Mouse (Mus musculus): ENCODE data around the gene Wdr1.

Gene Wdr1

DNA sequence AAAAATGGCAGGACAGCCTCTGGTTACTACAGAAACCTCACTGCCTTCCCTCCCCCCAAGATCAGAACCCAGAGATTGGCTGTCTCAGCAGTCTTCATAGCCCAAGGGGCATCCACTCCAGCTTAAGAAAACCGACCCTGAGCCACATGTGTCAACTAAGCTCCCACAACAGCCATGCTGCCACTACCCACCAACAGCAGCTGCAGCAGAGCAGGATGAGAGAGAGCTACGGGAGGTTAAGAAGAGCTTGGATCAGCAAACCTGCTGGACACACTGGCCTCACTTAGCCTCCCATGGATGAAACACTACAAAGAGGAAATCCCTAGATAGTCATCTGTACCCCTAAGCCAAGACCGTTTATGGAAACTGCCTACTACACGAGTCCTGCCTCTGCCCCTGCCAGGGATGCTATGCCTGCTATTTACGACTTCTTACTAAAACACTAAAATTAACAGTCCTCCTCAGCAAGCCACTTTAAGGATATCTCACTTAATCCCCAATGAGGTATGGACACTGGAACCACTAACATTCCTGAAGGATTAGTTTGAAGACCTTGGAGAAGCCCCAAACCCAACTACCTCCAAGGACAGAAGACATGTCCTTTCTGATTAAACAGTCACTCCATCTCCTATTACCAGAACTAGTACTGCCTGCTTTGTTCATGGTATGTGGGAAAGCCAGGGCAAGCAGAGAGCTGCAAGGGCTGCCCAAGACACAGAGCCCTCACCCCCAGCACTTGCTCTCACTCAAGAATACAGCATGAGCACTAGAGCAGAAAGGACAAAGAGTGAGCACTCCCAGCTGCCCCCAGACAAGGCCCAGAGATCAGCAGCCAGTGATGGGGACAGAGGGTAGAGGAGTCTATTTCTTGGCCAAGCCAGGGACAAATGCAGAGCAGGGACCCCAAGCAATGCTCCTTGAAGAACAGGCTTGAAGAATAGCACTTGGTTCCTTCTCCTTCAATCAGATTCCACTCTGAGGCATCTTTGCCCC is 18.3 kb downstream of the Wdr1 start:
- no peak for DNase-seq (ENCODE audit: low spot score)

DNA sequence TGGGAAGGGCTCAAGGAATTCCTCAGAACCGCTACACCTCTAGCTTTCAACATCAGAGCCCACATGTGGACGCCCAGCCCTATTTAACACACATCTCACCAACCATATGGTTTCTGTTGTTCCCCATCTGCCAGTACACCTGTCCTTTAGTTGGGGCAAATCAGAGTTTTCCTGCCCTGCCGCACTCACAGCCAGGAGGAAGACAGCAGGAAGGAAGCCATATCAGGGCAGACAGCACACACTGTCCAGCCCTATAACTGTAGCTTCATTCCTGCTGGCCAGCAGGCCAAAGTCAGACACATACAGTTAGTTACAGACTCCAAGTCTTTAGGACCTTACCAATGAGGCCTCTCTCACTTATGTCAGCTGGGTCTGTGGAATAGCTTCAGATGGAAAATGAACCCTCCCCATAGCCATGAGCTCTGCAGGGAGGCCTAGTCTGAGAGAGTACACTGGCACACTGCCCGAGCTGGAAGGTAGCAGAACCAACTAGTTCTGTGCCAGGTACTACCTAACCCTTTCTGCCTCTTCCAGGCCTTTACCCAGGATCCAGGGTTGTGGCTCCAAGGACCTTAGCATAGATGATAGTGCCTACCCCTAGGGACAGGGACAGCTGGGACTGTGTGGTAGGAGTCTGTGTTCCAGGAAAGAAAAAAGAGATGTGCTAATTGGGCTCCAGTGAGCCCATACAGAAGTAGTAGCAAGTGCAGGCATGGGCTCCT is 19.4 kb downstream of the Wdr1 start:
- DNase-seq (ENCODE audit: low spot score): no peak

DNA sequence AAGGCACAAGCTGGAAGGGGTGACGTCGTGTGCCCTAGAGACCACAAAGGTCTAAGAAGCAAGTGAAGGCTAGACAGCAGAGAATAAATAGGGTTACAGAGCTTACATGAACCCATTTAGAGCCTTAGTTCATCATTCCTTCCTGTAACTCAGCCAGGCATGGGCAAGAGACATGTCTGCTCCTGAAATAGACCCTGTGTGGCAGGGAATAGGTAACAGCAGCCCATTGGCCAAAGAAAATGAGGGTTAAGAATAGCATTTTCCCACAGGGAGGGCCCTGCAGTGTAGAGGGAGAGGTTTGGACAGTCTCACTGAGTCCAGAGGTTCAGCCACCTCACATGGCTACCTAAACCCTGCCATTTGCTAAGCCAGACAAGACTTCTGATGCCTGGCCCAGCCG is 21.3 kb downstream of the Wdr1 start:
- DNase-seq (ENCODE audit: low spot score): no peak

DNA sequence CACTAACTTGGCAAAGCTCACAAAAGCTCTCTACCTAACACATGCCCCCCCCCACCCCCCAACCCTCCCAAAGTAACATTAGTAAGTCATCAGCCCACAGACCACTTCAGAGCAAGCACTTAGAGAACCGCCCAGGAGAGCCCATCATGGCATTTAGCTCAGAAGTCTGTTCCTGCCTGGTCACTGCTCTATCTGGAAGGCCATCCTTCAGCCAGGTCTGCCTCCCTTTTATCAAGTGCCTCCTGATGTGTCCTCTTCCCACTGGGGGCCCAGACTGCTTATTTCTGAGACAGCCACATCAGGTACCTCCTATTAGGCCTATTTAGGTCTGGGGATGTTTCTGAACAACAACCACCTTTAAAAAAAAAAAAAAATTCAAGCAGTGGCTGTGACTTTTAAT is 22.1 kb downstream of the Wdr1 start:
- DNase-seq (ENCODE audit: low spot score): no peak

DNA sequence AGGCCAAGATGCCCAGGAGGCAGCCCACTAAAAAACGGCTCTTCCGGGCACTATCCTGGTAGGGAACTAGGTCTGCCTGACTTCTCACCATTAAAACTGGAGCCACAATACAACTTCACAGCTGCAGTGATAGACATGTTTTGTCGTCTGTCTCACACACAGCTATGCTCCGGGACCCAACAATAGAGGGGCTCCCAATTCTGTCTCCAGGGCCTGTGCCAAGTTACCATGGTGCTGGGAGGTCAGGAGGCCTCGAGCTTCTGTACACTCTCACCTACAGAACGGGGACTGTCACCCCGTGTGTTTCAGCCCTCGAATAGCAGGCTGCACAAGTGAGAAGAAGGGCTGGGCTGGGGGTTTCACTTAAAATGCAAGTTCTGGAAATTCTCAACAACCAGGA is 24.5 kb downstream of the Wdr1 start:
- no peak for DNase-seq (ENCODE audit: low spot score)

DNA sequence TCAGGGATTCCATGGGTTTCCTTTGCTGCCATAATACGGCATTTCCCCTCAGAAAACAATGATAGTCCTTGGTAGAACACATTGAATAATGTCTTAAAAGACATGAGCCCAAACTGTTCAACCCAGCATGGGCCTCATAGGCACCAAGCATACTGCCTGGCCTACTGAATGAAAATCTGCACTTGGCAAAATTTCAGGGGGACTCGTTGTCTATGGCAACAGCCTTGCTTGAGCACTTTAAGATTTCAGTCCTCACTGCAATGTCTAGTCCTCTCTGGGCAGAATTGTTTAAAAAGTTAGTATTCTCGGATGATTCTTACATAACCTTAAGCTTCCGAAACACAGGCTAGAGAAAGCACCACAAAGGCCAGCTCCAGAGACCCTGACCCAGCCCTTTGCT is 25.2 kb downstream of the Wdr1 start:
- no peak for DNase-seq (ENCODE audit: low spot score)

DNA sequence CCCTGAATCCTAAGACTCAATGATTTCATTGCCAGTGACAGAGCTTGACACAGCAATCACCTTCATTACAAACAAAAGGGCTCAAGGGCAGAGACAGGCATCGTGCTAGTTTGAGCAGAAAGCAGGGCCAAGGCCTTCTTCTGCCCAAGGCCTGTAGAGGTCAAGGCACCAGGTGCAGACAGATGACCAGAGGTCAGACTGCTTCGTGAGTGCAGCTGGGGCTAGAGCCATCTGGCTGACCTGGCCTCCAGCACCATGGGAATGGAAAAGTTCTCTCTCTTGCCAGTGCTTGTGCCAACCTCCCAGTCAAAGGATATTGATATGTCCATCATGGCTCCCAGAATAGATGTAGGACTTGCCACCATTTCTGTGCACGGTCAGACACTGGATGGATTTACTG is 26.2 kb downstream of the Wdr1 start:
- no peak for DNase-seq (ENCODE audit: low spot score)

DNA sequence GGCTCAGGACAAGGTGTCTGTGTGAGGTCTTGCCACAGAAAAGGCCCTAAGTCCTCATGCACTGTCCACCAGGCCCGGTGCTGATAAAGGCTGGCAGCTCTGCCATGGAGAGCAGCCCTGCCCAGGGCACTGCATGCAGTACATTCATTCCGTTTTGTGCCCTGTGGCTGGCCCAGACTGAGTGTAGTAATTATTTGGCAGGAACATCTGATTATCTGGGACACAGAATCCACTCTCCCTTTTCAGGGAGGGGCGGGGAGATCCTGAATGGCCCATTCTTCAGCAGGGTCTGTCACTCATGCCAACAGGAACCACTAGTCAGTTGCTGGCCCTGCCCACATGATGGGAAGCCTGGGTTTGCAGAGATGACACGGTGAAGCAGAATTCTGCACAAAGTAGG is 30.9 kb downstream of the Wdr1 start:
- DNase-seq (ENCODE audit: low spot score): no peak

DNA sequence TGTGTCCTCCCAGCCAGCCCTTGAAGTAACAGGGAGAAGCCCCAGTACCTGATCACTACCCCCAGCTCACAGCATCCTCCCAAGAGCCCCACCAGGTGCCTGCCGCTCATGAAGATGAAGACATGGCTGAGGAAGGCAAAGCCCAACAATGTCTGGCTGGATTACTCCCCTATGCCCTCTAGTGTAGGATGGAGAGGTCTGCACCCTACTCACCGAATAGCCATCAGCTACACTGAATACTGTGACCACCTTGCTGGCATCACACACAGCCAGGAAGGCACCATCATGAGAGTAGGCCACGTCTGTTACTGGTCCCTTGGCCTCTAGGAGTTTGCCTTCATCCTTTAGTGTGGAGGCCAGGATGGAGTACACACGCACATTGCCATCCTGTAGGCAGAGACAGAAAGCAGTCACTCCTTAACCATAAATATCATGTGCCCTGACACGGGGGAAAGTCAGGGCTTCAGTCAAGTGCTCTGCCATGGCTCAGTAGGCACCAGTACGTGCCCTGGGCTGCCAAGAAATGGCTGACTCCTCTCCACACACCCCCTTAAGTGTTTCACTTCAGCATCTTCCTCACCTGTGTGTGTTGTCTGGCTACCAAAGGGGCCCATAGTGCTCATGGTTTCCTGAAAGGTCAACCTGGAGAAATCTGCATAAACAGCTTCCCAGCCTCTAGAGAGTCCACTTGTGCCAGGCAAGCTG is 33.1 kb downstream of the Wdr1 start:
- no peak for DNase-seq (ENCODE audit: low spot score)

DNA sequence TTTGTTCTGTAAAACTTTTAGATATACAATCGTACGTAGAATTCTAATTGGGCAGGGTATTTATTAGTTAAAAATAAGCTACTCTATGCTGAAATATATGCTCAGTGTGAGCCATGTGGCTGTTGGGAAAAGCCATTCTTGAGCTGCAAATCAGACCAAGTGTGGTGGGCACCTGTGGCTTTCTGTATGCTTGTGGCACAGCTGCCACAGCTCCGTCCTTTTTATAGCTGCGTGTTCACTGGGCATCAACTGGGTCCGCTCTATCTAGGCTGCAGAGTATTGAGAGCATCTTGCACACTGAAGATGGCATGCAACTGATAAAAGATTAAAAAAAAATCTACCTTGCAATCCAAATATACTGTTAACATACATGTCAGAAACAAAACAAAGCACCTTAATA is 40.0 kb downstream of the Wdr1 start:
- no peak for DNase-seq (ENCODE audit: low spot score)

DNA sequence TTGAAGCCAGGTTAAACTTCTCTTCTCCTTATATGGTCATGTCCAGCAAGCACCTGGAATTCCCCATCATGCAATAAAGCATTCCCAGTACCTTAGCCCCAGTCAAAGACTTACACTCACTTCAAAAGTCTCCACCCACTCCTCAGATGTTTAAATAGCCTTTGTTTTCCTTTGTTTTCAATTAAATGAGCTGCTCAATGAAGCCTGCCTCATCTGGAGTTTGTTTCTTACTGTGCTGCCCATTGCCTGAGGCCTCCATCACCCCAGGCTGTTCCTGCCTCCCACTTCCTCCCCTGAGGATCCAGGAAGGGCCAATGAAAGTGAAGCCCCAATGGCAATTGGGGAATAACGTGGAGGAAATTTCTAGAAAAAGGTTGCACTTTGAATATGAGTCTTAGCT is 42.2 kb downstream of the Wdr1 start:
- DNase-seq (ENCODE audit: low spot score): no peak

DNA sequence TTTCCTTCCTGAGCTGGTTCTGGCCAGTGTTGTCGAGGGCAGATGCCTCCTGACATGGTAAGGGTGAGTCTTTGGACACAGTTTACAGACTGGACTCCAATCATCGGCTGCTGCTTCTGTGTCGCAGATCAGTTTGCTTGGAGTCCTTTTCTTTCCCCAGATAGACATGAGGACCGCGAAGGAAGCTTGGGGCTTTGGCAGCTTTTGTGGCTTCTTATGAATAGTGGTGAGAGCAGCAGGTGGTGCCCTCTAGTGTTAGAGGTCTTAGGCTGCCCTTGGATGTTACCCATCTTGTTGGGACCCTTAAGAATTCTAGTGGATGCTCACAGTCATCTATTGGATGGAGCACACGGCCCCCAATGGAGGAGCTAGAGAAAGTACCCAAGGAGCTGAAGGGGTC is 46.8 kb downstream of the Wdr1 start:
- DNase-seq (ENCODE audit: low spot score): peak; percentile 35

DNA sequence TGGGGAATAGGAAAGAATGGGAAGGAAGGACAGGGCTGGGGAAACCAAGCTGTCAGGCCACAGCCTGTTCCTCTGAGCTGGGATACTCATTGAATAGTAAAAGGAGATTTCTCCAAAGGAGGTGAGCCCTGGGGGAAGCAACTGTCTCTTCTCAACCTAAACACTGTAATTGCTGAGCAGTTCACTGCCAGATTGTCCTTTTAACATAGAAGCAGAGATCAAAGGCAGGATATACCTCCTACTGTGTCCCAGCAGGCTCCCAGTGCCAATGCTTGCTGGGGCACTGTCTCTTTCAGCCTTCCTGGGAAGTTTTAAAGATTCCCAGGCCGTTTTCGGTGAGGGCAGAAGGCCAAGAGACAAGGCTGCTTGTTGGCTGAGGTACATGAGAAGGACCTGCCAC is 50.0 kb downstream of the Wdr1 start:
- no peak for DNase-seq (ENCODE audit: low spot score)

DNA sequence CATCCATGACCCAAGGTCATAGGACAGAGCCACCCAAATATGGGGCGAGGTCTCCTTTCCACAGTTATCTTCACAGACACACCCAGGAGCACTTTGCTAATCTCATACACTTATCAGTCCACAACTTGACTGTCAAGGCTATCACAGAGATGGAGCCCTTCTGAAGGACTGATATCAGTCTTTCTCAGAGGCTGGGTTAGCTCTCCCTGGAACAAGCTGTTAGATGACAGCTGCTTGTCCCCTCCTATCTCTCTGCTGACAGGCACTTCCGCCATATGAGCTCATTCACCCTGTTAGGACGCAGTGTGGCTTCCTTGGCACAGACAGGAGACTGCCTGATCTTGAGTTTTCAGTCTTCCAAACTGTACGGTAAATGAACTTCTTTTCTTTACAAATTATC is 53.5 kb downstream of the Wdr1 start:
- DNase-seq (ENCODE audit: low spot score): peak; percentile 77

DNA sequence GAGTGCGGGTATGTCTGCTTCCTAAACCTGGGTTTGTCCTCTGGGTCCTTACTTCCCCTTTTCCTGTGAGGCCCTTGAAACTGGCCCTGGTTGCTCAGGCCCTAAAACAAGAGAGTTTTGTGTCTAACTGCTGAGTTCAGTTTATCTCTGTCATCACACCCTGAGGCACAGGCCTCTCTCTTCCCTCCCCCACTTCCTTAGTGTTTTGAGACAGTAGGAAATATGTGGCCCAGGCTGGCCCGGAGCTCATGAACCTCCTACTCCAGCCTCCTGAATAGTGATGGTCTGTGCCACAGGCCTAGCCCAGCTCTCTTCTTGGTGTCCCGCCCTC is 57.6 kb downstream of the Wdr1 start:
- no peak for DNase-seq (ENCODE audit: low spot score)

DNA sequence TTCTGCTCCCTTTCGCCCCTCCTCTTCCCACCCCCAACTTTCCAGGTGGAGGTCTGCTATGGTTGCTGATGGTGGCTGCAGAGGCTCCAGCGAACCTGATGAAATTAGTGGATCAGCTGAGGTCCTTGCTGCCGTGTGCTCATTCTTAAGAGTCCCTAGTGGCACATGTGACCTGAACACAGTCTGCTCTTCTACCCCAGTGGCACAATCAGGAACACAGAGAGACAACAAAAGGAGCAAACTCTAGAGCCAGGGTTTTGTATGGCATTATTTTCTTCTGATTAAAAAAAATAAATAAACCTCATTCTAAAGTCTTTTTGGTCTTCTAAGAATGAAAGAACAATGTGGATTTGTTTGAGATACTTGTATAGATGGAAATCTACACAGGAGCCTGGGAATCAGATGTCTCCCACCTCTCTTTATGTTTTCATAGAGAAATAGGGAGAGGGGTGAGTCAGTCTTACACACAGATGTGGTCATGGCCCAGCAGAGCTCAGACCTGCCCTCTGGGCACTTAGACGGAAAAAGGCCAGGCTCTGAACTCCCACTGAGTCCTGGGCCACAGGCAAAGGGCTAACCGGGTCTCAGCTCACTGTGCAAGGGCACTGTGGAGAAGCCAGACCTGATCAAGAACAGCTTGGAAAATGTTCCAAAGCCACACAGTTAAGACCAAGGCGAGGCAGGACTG is 58.1 kb downstream of the Wdr1 start:
- no peak for DNase-seq (ENCODE audit: low spot score)

DNA sequence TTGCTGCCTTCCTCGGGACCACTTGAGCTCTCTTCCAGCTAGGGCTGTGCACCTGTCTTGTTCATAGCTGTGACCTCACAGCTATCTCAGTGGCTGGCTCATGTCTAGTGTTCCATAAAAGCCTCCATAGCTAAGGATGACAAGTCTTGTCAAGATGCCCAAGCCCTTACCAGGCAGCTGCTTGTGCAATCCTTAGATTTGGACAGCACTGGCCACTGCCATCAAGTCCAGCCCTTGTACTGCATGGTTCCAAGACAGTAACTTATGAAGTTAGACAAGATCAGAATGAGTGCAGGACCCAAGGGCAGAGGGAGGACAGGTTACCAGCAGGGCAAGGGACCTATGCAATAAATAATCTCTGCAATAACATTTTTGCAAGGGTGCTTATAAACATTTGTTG is 58.9 kb downstream of the Wdr1 start:
- no peak for DNase-seq (ENCODE audit: low spot score)

DNA sequence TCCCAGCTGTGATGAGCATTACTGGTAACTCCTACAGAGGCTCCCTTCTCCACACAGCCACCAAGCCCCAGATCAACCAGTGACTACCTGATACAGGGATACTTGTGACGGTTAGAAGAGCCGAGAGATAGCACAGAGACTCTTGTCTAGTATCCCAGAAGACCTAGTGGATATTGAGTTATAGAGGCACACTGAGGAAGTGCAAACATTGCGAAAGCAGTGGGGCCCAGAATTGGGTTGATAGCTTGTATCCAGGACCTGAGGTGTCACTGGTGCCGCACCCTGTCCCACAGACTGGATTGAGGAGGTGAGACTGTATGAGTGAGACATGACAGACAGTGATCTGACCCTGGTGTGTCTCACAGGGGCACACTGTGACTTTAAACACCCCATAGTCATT is 60.0 kb downstream of the Wdr1 start, which contains the start of gene Slc2a9:
TSS of gene Slc2a9 (minus strand) at position 152 of the 400 bp plus-strand sequence.
- DNase-seq (ENCODE audit: low spot score): no peak

DNA sequence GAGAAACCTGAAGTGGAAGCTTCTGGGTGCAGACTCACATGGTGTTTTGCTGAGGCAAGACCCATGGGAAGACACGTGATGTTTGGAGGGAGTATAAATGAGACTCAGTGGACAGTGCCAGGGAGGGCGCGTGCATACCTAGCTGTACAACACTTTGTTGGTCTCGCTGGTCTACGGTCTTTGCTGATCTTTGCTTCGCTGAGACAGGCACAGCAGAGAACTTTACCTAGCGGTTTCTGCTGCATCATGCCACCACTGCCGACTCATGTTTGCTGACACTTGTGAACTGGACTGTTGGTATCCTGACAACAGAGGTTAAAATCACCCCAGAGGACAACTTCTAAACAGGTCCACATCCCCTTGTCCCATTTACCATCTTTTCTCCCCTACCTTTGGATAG is 63.0 kb downstream of the Wdr1 start:
- no peak for DNase-seq (ENCODE audit: low spot score)

DNA sequence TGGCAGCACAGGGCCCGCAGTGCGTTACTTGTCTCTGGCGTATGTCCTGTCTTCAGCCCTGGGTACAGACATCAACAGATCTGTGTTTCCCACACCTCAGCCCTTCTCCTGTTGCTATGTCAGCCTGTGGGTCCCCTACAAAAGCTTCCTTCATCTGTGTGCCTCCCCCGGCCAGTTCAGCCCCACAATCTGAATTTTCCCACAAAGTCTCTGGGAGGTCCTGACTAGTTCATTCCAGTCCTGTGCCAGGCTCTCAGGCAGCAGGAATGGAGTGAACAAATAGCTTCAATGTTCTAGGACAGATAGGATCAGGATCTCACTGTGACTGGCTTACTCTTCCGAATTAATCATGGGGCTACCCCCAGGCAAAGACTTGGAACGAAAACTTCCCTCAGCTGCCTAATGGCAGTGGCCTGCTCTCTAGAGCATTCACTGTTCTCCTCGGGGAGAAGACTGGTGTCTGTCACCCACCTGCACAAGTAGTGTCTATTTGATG is 63.7 kb downstream of the Wdr1 start:
- DNase-seq (ENCODE audit: low spot score): no peak

DNA sequence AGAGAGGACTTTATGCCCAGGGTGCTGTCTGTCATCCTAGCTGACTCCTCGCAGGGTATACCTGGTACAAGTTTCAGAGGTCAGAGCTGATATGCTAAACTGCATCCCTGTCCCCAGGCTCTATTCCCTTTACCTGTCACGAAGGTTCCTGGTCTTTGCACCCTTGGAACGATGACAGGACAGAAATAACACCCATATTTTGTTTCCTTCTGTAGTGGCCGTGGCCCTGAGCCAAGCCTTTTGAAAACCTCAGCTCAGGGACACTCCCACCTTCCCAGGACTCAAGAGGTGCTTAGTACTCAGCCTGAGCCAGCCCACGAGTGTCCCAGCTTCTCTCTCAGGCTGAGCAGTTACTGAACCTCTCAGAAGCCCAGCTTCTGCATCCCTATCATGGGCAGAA is 64.5 kb downstream of the Wdr1 start:
- DNase-seq (ENCODE audit: low spot score): no peak

DNA sequence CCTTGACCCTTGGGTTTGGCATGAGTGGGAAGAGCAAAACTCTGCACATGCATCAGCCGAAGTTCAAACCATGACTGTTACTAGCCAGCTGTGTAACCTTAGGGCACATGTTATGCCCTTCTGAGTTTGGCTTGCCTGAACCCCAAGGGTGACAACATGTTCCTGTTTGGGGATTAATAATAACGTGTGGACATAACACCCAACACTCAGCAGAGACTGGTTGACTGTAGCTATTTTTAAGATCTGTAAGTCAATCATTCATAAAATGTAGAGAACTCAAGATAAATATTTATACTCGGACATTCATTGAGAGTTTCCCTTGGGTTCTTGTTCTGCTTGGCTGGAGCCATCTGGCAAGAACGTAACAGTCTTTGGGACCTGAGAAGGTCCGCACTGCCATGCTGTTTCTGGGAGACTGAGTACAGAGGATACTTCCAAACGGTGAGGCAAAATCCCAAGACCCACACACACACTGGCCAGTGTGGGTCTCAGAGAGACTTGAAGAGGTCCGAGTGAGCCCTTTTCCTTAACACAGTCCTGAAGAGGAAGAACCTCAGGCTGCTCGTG is 66.4 kb downstream of the Wdr1 start:
- no peak for DNase-seq (ENCODE audit: low spot score)

Measured in c-Kit-positive CD71-positive TER-119-positive erythroid progenitor cells, embryonic 14.5 days (primary cell).